Mouse (Mus musculus) liver, adult 2 months (tissue): Measurements from ENCODE around the gene 4930564D02Rik.

Experiments
- CTCF ChIP-seq: fragments of 200-500 bp; IDR thresholded peaks from 2 replicates; pipeline ENCODE4 v1.5.1; 2011; ENCODE audit warnings: low read depth, low read length, control low read depth
- POLR2A ChIP-seq: fragments of 200-500 bp; IDR thresholded peaks from 2 replicates; pipeline ENCODE4 v1.6.1; 2011; ENCODE audit warnings: low read length, control low read depth; ENCODE audit not compliant: insufficient read depth; ENCODE audit errors: extremely low read depth

- TF ChIP-seq CTCF = no peak
- TF ChIP-seq POLR2A = no peak
Measured at GRCm38 (mm10) chr3:105040002-105040401, 26.6 kb upstream of the 4930564D02Rik start.
